Mouse (Mus musculus) forebrain, postnatal 0 days (tissue): ENCODE results near the gene BC048671. TPM values are rescaled to one million over a fixed set of nuclear protein-coding genes. Genes with fewer than 3 reads are reported as not detected.

Source experiments
- ATAC-seq: fragments of 200-750 bp; cut with Nextera tagmentation; 2 replicates; pipeline ENCODE4 v1.8.0; 2017; ENCODE audit warnings: mild to moderate bottlenecking, moderate library complexity
- DNase-seq: peaks from one replicate; pipeline ENCODE4 v3.0.0-alpha.2; 2015
- H3K27ac ChIP-seq: fragments of 300-500 bp; sonication (generic); 2 replicates; pipeline ENCODE4 v1.5.1; 2014; ENCODE audit warnings: low read depth, mild to moderate bottlenecking, antibody characterized with exemption, low read length, moderate library complexity, mixed read lengths
- H3K27me3 ChIP-seq: fragments of 300-500 bp; sonication (generic); 2 replicates; pipeline ENCODE4 v1.6.1; 2014; ENCODE audit warnings: mild to moderate bottlenecking, low read length, mixed read lengths; ENCODE audit not compliant: insufficient read depth
- H3K36me3 ChIP-seq: fragments of 300-500 bp; sonication (generic); 2 replicates; pipeline ENCODE4 v1.6.1; 2014; ENCODE audit warnings: mild to moderate bottlenecking, moderate library complexity; ENCODE audit not compliant: insufficient read depth
- H3K4me1 ChIP-seq: fragments of 300-500 bp; sonication (generic); 2 replicates; pipeline ENCODE4 v1.6.1; 2014; ENCODE audit warnings: antibody characterized with exemption; ENCODE audit not compliant: insufficient read depth
- H3K4me2 ChIP-seq: fragments of 300-500 bp; sonication (generic); 2 replicates; pipeline ENCODE4 v1.6.1; 2014; ENCODE audit warnings: low read depth, mild to moderate bottlenecking, moderate library complexity
- H3K4me3 ChIP-seq: fragments of 300-500 bp; sonication (generic); 2 replicates; pipeline ENCODE4 v1.5.1; 2014; ENCODE audit warnings: low read depth, low read length, mixed read lengths
- H3K9ac ChIP-seq: fragments of 300-500 bp; sonication (generic); 2 replicates; pipeline ENCODE4 v1.6.1; 2014; ENCODE audit warnings: mild to moderate bottlenecking
- H3K9me3 ChIP-seq: fragments of 300-500 bp; sonication (generic); 2 replicates; pipeline ENCODE4 v1.6.1; 2016; ENCODE audit warnings: low read length
- CTCF ChIP-seq: sonication (generic); IDR thresholded peaks from 2 replicates; pipeline ENCODE4 v1.5.1; 2016; ENCODE audit warnings: antibody characterized with exemption, control low read depth, low read depth
- WGBS: fragments of 180-500 bp; shearing (Covaris S2); extraction: QIAGEN DNeasy Blood & Tissue Kit; methylation state at CpG from one replicate; pipeline ENCODE4 v1.1.7; 2014; 5-methylcytosine and 5-hydroxymethylcytosine counted together
- polyA plus RNA-seq: library from polyadenylated mRNA; unstranded; fragments of >200 nt; fragmentation: Nextera tagmentation; extraction: Ambion mirVana; gene quantifications from 2 replicates; pipeline ENCODE4 v1.2.1, GENCODE M21; 2015
- total RNA-seq: library from RNA; depleted of rRNA; stranded (reverse); fragments of >200 nt; gene quantifications from 2 replicates; pipeline ENCODE4 v1.2.3, GENCODE M21; 2014

Gene BC048671
- total and polyA plus RNA-seq, 2 experiments from 2014 or later: not detected

GRCm38 (mm10) chr6:90319475-90320191 lies 18.6 kb downstream of the BC048671 start:
- Histone ChIP-seq H3K27me3 (no peaks in the 10 kb centered on the region), H3K27ac (no peak overlapping the region), H3K9me3 (no peaks in the 10 kb centered on the region), H3K9ac (no peak overlapping the region), H3K4me3 (no peak overlapping the region), H3K4me2 (no peak overlapping the region), H3K4me1 (no peaks in the 10 kb centered on the region), H3K36me3 (no peaks in the 10 kb centered on the region)
- DNase-seq (peak; percentile 6), ATAC-seq (peak; percentile 38; the same call in 1 of the 2 replicates)
- 75% methylated on average over 7 of the region's 7 CpGs for WGBS
- TF ChIP-seq CTCF: no peak

GRCm38 (mm10) chr6:90320429-90320828 lies 19.4 kb downstream of the BC048671 start:
- no peak for ATAC-seq
- no peak for DNase-seq

GRCm38 (mm10) chr6:90321811-90322210 lies 20.8 kb downstream of the BC048671 start:
- H3K9me3 ChIP-seq: no peaks in the 10 kb centered on the region

More at GRCm38 (mm10) chr6:90320429-90320828, 19.4 kb downstream of the BC048671 start:
- Histone ChIP-seq H3K4me1 (no peaks in the 10 kb centered on the region), H3K27ac (no peak overlapping the region), H3K4me2 (no peak overlapping the region), H3K9ac (no peak overlapping the region), H3K27me3 (no peaks in the 10 kb centered on the region), H3K36me3 (no peaks in the 10 kb centered on the region), H3K9me3 (no peaks in the 10 kb centered on the region), H3K4me3 (no peak overlapping the region)
- no peak for TF ChIP-seq CTCF
- WGBS: 84% methylated on average over 5 of the region's 5 CpGs

DNA sequence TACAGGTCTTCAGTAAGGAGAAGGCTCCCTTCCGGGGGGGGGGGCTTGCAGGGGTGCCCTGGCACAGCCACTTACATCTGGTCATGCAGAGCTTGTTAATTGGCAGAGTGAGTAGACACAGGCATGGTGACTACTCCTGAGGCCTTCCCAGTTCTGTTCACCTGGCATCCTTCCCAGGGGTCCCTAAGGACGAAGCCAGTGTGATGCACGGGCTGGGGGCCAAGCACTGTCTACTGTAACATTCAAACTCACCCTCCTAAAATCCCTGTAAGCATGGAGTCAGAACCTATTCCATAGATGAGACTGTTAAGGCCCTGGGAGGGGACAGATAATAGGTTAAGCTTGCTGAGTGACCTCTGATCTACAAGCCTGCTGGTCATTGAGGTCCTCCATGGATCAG lies 23.0 kb downstream of the BC048671 start:
- H3K27ac ChIP-seq: no peak overlapping the region
- no peak overlapping the region for H3K9ac ChIP-seq
- WGBS: 42% methylated on average over 3 of the region's 3 CpGs
- H3K36me3 ChIP-seq: no peaks in the 10 kb centered on the region
- H3K4me2 ChIP-seq: no peak overlapping the region
- H3K27me3 ChIP-seq: no peaks in the 10 kb centered on the region; the same call in 1 of the 2 replicates
- no peak for TF ChIP-seq CTCF
- H3K4me1 ChIP-seq: no peaks in the 10 kb centered on the region
- no peak overlapping the region for H3K4me3 ChIP-seq
- H3K9me3 ChIP-seq: no peaks in the 10 kb centered on the region
- ATAC-seq (no peak), DNase-seq (no peak)

More at GRCm38 (mm10) chr6:90321811-90322210, 20.8 kb downstream of the BC048671 start:
- WGBS: 52% methylated on average over 4 of the region's 4 CpGs
- DNase-seq (no peak), ATAC-seq (no peak)
- Histone ChIP-seq H3K4me3 (no peak overlapping the region), H3K27me3 (no peaks in the 10 kb centered on the region; the same call in 1 of the 2 replicates), H3K4me2 (no peak overlapping the region), H3K9ac (no peak overlapping the region), H3K36me3 (no peaks in the 10 kb centered on the region), H3K4me1 (no peaks in the 10 kb centered on the region), H3K27ac (no peak overlapping the region)
- no peak for TF ChIP-seq CTCF

DNA sequence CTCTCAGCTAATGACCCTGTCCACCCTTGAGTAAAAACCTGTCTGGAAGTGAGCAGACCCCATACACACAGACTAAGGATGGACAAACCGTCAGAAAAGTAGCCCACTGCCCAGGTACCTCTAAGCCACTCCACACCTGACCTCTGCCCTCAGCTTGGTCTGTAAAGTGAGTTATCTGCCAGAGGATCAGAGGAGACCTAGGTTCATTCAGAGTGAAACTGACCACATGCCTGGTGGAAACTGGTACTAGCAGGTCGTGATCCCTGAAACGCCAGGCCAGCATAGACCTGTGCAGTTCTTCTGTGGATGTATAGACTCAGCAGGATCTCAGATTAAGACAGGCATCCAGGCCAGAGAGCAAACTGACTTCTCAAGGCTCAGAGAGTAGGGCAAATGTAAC lies 23.4 kb downstream of the BC048671 start:
- Histone ChIP-seq H3K9me3 (no peaks in the 10 kb centered on the region), H3K4me3 (no peak overlapping the region), H3K9ac (no peak overlapping the region), H3K36me3 (no peaks in the 10 kb centered on the region), H3K27ac (no peak overlapping the region), H3K27me3 (no peaks in the 10 kb centered on the region; the same call in 1 of the 2 replicates), H3K4me2 (no peak overlapping the region), H3K4me1 (no peaks in the 10 kb centered on the region)
- DNase-seq (no peak), ATAC-seq (no peak)
- TF ChIP-seq CTCF: no peak
- WGBS: 70% methylated on average over 3 of the region's 3 CpGs

DNA sequence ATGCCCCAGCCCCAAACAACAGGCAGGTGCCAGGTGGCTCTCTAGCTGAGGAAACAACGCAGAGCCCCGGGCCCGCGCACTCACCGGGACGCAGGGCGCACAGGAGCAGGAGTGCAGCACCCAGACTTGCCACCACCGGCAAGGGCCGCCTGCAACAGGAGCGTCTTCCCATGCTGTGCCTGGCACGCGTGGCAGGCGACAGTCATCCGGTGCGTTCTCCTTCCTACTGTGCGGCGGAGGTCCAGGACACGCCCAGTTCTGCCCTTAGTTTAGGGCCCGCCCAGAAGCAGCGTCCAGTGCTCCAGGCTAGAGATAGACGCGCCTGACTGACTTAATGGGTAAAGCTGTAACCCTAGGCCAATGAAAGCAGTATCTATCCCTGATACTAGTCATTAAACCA lies 24.0 kb downstream of the BC048671 start, which contains the start of gene Chst13:
TSS of gene Chst13 (minus strand) at position 195 of the 400 bp plus-strand sequence.
- no peak for DNase-seq
- peak within 1 kb of the TSS; percentile 29; the same call in 1 of the 2 replicates for H3K4me2 ChIP-seq
- H3K9me3 ChIP-seq: no peaks in the 10 kb centered on the region
- H3K4me1 ChIP-seq: no peaks in the 10 kb centered on the region
- TF ChIP-seq CTCF: no peak
- no peak within 1 kb of the TSS for H3K9ac ChIP-seq
- no peaks in the 10 kb centered on the region; the same call in 1 of the 2 replicates for H3K27me3 ChIP-seq
- 8% methylated on average over 22 of the region's 22 CpGs for WGBS
- ATAC-seq: no peak
- no peaks in the 10 kb centered on the region for H3K36me3 ChIP-seq
- H3K4me3 ChIP-seq: no peak within 1 kb of the TSS
- no peak within 1 kb of the TSS for H3K27ac ChIP-seq

DNA sequence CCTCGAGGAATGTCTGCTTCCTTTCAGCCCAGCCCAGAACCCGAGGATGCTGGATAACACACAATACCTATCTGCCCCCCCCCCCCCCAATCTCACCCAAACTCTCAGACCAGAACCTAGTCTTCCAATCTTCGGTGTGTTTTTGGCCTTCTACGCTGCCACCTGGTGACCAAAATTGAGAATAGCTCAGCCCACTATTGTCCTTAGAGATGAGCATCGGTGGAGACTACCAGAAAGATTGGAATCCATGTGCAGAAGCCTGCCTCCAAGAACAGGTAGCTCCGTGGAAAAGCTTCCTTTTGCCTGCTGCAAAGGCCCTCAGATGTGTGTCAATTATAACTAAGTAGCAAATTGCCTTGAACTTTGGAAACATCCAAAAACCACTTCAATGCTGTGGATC lies 26.7 kb downstream of the BC048671 start:
- 15% methylated on average over 6 of the region's 6 CpGs for WGBS

More for the DNA sequence above, 26.7 kb downstream of the BC048671 start:
- peak; percentile 70 for TF ChIP-seq CTCF
- Histone ChIP-seq H3K9me3 (no peaks in the 10 kb centered on the region), H3K4me1 (no peaks in the 10 kb centered on the region), H3K36me3 (no peaks in the 10 kb centered on the region), H3K4me3 (no peak overlapping the region), H3K9ac (no peak overlapping the region), H3K4me2 (no peak overlapping the region), H3K27ac (no peak overlapping the region), H3K27me3 (no peaks in the 10 kb centered on the region; the same call in 1 of the 2 replicates)
- DNase-seq (peak; percentile 27), ATAC-seq (no peak)
